Mouse (Mus musculus) adrenal gland, postnatal 25 days (tissue): ENCODE measurements around the gene Nbl1. TPM values are rescaled to one million over a fixed set of nuclear protein-coding genes. Genes with fewer than 3 reads are reported as not detected.

Source experiments
- DNase-seq: peaks from one replicate; pipeline ENCODE4 v3.0.0; 2021; ENCODE audit warnings: mixed read lengths
- long read RNA-seq: library from polyadenylated mRNA; stranded (forward); transcript quantifications from one replicate; pipeline ENCODE4 v2.0.0, GENCODE M21; 2021
- total RNA-seq: library from RNA; stranded (reverse); gene quantifications from 2 replicates; pipeline ENCODE4 v1.2.3, GENCODE M21; 2021

Gene Nbl1
- total RNA-seq, result 20.3 and 21.4 TPM in 2 replicates
- long read RNA-seq, transcript Nbl1-201 (4 exons, 1,793 nt), result major isoform, 38 of 45 reads
- long read RNA-seq, partial matches to known transcripts, result 3 of 45 reads
- long read RNA-seq, other reads (novel, unspliced or antisense), result 4 of 45 reads

DNA sequence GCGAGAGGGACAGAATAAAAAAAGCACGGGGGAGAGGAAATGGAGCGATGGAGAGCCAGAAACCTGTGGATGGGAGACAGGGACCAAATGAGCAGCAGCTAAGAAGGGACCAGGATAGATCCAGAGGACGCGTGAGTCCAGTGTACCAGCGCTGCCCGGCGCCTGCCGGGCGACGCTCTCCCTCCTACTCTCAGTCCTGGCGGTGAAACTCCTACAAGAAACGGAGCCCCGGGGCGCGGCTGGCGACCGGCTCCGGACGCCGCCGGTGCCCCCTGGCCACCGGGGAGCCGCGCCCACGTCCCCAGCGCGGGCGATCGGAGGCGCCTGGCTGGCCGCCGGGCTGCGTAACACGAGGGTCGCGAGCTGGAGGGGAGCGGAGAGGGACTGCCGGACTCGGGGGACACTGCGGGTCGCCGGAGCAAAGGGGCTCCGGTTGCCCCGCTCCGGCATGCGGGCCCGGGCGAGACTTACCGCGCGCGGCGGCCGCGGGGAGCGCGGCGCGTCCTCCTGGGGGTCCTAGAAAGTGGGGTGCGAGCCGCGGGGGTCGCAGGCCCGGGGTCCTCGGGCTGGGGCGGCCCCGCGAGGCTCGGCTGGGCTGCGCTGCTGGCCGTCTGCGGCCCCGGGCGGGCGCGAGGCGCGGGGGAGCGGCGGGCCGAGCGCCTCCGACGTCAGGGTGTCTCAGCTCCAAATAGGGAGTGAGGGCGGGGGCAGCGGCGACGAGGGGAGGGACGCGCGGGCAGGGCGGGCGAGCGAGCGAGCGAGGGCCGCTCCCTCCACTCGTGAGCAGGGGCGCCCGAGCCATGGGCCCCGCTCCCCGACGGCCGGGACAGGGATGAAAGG lies at the start of gene Nbl1:
Gene Nbl1 (minus strand): TSS at position 638 of the 840 bp plus-strand sequence.
- peak; percentile 69 for DNase-seq

- DNase-seq, result no peak
Observed at GRCm38 (mm10) chr4:139141785-139142184, 49.0 kb upstream of the Nbl1 start.

- no peak for DNase-seq
Observed at GRCm38 (mm10) chr4:139140267-139140666, 47.5 kb upstream of the Nbl1 start.

DNA sequence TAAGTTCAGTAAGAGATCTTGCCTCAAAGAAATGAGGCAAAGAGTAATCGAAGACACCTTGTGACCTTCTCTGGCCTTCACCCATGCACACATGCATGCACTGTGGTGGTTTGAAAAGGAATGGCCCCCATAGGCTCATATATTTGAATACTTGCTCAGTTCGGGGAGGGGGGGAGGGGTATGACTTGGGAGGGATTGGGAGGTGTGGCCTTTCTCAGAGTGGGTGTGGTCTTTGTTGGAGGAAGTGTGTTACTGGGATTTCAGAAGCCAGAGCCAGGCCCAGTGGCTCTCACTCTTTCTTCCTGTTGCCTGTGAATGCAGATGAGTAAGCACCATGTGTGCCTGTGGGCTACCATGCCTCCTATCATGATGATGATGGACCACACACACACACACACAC lies 43.2 kb upstream of the Nbl1 start:
- no peak for DNase-seq

- DNase-seq, result no peak
Observed at GRCm38 (mm10) chr4:139133109-139133508, 40.3 kb upstream of the Nbl1 start.

DNA sequence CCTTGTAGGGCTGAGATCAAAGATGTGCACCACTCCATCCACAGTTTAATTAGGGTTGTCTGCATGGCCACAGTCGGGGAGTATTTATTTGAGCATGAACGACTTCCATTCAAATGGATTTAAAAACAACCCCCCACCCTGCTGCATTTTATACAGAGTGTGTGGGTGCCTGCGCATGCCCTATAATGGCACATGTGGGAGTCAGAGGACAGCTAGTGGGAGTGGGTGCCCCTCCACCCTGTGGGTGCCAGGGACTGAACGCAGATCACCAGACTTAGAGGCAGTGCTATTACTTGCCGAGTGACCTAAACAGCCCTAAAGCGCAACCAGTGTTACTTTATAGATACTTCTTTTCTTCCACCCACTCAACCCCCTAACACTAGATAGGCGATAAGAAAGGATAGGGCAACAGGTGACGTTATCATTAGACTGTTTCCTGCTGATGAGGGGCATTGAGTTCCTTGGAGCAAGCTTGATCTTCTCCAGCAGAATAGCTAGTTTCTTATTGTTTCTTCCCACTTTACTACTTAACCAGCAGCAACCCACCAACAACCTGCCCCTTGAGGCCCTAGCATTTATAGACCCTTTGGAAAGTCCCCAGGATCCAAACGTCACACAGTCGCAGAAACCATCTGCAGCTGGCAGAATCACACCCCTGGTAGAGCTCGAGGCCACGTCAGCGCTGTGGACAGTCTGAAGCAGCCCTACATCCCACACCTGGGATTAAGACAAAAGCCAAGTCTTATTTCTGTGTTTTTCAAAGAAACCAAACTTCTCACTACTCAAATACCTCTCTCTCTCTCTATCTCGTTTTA lies 39.3 kb upstream of the Nbl1 start:
- DNase-seq, result no peak

- peak; percentile 97 for DNase-seq
Observed at GRCm38 (mm10) chr4:139130701-139131549, 38.1 kb upstream of the Nbl1 start, which contains the start of gene Minos1. Minos1 (minus strand) TSS chr4:139131113.

DNA sequence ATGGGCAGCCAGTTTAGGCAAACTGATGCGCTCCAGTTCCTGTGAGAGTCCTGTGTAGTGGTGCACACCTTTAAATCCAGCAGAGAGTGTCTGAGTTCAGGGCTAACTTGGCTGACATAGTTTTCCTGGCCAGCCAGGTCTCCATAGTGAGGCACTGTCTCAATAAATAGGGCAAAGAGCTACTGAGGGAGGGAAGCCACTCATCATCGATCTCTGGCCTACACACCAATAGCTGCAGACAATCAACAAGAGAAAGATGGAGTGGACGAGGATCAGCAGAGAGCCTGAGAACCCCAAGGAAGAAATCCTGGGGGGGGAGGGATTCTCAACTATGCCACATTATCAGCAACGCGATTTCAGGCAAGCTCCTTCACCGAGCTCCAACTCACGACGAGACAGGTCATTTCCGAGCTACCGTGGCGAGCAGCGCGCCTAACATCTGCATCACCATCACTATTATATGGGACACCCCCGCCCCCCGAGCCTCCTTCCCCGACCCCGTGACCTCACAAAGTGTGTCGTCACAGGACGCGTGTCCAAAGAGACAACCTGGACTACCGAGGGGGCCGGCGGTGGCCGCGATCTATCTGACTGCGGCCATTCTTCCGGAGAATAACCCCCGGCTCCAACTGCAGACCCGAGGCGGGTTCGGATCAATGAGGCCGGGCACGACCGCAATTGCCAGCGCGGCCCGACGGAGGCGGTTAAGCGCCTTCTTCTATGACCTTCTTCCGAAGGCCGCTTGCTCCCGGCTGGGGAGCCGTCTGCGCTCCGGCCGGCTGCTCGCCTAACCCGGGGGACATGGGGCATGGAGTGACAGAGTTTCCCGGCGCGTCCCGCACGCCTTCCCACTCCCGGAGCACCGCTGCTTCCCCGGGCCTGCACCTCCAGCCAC lies 37.3 kb upstream of the Nbl1 start:
- DNase-seq, result peak; percentile 53

DNA sequence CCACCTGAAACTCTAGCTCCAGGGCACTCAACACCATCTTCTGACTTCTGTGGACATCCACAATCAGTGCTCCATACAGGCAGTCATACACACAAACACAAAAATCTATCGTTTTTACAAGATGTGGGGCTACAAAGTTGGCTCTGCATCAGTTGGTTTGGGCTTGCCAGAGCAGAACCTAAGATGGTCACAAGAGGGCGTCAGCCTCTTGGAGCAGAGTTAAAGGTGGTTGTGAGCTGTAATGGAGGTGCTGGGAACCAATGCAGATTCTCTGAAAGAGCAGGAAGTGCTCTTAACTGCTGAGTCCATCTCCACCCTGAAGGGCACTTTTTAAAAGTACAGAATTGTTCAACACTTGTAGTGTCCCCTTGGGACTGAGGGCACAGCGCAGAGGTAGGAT lies 33.7 kb upstream of the Nbl1 start:
- no peak for DNase-seq

DNA sequence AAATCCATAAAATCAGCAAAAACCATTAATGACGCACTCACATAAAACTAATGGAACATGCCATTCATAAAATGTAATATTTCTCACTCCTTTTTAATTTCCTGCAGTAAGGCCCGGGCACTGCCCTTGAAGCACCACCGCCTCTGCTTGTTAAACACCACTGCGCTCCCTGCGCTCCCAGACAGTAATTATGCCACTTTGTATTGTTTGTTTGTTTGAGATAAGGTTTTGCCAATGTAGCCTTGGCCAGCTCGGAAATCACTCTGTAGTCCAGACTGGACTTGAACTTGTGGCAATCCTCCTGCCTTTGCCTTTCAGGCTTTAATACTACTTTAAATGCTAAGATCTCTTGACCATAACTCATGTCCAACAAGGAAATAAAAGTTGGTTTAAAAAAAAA lies 32.1 kb upstream of the Nbl1 start:
- DNase-seq, result no peak

GRCm38 (mm10) chr4:139122557-139122956 lies 29.8 kb upstream of the Nbl1 start:
- no peak for DNase-seq

- no peak for DNase-seq
Observed at GRCm38 (mm10) chr4:139120998-139121397, 28.2 kb upstream of the Nbl1 start.

- DNase-seq, result no peak
Observed at GRCm38 (mm10) chr4:139120281-139120814, 27.6 kb upstream of the Nbl1 start.

DNA sequence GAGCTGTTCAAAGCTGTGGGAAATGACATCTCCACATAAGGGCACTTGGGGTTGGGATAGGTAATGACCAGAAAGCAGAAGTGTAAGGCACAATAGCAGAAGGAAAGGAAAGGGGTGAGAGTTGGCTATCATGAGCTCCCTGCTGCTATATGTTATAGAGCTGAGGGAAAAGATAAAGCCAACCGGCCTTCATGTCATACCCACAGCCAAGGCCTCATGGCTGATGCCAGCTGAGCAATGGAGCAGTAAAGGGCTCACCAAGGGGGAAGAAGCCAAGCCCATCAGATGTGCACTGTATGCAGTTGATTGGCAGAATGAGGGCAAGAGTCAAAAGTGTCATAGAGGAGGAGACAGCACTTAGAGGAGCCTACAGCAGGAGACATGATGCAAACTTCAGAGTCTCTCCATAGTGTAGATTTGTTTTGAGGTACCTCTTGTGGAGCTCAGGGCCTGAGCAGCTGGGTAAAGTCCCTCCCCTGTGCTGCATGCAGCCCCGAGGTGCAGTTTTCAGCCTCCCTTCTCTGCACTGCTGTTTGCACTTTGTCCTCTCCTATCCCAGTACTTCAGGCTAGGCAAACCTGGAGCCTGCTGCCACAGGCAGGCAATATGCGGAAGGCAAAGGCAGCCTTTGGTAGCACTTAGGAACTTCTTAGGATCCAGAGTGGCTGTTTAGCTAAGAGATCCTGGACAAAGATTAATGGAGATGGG lies 23.7 kb upstream of the Nbl1 start:
- DNase-seq, result no peak

DNA sequence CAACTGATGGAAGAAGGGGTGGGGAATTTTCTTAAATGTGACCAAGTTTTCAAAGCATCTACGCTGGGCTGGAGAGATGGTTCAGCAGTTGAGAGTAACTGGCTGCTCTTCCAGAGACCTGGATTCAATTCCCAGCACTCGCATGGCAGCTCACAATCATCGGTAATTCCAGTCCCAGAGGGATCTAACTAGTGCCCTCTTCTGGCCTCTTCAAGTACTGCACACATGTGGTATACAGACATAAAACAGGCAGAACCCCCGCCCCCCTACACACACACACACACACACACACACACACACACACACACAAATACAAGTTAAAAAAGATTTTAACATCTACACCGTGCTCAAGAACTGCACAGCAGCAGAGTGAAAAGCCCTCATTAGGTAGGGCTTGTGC lies 22.9 kb upstream of the Nbl1 start:
- DNase-seq, result no peak

DNA sequence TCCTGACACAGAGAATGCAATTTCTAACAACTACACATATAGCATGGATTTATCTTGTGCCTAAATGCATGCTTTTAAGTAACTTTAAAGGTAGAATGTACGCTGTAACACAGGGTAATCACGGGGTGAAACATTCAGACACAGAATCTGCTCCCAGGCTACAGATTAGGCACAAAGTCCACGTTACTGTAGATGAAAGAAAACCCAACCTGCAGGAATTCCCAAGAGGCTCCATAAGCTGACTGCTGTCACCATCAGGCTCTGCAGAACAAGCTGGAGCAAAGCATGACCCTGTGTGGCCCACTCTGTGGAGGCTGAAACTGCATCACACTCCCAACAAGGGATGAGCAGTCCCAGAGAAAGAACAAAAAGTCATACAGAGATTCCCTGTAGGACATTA lies 19.7 kb upstream of the Nbl1 start:
- no peak for DNase-seq

DNA sequence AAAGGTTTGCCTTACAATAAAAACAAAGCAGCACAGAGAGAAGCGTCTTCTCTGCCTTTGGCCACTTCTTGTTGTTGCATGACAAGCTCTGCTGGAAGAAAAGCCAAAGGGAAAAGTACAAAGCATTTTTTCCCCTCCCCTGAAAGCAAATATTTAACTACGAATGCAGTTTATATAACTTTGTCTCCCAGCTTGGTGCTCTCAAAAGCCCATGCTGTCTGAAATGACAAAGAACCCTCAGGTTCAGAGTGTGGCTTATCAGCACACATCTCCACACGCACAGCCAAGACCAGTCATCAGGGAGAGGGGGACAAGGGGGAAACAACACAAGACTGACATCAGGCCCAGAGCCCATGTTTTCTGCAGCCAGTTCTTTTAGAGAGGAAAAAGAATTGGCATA lies 18.6 kb upstream of the Nbl1 start:
- DNase-seq, result no peak

DNA sequence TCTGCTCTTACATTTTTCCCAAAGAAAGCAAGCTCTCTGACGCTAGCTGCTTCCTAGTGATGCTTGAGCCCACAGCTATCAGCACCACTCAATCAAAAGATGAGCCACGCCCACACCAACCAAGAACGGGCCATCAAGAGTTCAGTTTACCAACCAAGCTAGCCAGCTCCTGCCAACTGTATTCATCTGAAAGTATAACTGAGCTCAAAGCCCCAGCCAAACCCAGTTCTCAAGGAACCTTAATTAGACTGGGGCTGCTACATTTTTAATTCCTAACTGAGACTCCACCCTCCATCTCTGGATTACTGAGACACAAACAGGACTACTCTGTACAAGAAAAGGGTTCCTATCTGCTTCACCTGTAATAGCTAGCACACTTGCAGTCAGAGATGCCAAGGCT lies 18.1 kb upstream of the Nbl1 start:
- no peak for DNase-seq

DNA sequence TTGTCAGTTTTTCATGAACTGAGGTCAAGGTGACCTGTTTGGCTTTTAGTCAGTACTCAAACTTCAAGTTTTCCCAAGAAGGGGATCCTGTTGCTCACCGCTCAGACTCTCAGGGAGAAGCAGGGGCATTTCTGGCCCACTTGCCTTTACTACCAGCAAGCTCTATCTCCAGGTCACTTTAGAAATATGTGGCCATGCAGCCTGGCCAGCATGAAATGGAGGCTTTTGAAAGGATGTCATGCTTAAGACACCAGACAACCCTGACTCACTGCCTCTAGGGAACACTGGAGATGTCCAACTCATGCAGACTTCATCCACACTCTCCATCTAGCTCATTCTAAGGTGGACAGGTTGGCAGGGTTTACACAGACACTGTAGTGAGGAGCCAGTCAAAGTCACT lies 12.7 kb upstream of the Nbl1 start:
- no peak for DNase-seq

DNA sequence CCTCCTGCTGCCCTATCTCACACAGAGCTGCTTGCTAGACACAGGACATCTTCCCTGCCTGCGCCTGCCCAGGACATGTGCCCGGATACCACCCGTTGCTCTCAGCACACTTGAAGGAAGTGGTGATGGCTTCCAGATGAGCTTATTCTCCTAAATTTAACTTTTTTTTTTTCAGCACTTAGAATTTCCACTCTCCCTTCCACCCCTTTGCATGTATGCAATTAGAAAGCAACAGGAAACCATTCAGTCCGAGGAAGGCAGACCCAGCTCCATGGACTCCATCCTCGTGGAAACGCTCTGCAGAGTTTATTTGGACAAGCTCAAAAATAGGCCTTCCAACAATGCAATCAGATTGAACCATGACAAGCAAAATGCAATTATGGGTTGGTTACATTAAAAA lies 8.8 kb upstream of the Nbl1 start:
- no peak for DNase-seq
